Mouse (Mus musculus): Measurements from ENCODE around the gene Cpne2.

Gene Cpne2

DNA sequence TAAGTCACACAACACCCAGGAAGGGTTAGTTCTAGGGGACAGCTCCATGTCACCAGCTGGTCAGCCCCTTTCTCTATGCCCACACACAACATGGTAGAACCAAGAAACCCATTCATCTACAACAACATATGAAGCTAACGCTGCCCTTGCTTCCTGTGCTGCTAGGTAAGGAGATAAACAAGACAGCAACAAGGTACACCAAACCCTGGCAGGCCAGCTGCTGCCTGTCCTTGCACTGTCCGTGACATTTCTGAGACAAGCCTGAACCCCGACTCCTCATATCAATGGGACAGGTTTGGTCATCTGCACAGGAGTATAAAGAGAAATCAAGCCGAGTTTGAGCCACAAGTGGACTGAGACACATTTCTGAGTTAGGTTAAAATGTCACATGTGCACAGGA is 42.4 kb downstream of the Cpne2 start:
- in situ Hi-C loops (cut with MboI, MseI): no loop called here

DNA sequence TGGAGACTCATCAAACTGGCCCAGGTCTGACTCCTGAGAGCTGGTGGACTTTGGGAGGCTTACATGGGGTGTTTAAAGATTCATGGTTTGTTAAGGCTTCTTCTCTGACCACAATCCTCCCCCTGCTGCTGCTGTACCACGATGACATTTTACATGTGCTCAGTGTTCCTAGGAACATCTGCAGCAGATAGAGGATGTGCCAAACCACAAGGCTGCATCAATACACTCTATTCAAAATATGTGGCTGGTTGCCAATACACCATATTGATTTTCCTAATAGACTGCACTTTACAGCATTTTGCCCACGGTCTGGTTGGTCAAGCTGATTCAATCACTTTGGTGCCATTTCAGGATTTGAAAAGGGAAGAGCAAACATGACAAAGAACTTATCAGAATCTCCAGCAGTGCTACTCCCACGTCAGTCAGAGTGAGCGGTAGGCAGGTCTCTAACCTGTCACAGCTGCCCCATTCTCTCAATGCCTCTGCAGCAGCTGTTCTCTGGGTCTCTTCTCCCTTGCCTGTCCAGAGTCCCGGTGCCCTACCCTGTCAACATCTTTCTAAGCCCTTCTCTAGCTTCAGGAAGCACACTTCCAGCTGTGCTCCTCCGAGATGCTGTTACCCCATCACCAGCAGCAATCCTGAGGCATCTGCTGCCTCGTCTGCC is 49.2 kb downstream of the Cpne2 start:
- in situ Hi-C loops (cut with MboI, MseI): no loop called here

DNA sequence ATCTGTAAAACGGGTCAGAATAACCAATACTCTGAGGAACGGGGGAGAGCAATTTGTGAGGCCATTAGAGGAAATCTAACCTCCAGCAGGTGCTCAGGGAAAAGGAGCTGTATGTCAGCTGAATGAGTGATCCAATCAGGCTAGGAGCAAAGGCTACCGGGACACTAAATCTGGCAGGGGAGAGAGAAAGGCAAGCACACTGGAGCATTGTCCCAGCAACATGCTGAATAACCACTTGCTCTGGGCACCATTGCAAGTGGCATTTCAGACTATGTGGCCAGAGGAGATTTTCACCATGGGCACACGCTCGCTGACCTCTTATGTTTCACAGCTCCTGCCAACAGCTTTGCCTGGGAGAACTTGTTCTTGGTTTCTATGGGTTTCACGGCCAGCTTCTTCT is 49.8 kb downstream of the Cpne2 start:
- in situ Hi-C loops (cut with MboI, MseI): no loop called here

DNA sequence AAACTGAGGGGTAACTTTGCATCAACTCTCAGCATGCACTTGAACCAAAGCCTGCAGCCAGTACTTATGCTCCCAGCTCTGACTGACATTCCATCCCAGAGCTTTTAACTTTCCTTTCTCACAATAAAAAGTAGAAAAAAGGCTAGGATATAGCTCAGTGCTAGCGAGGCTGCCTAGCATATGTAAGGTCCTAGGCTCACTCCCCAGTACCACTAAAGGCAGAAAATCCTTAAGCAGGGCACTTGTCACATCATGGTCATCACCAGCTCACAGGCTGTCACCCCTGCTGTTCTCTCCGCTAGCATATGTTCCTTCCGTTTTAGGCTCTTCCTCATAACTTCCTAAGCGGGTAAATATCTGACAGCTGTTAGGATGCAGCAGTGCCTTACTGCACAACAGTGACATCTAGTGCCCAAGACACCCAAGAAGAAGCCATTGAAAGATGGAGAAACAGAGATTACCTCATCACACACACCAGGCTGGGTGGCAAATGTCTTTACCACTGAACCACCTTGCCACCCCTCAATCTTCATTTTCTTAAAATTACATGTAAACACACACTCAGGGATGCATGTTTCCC is 51.5 kb downstream of the Cpne2 start:
- in situ Hi-C loops (cut with MboI, MseI): no loop called here

DNA sequence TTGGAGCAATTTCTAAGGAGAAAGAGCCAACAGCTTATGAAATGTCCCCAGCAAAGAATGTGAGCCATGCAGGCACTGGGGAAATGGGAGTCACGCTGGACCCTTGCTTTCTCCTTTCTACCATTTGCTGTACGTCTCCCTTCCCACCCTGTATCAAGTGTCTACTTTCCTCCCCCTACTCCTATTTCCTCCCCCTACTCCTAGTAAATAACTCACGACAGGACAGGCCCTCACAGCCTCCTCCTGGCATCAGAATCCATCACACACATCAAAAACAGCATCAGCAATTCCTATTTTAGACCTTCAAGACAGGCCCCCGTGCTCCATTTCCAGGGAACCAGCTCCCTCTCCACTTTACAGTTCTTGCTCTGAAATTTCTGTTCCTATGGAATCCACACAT is 58.9 kb downstream of the Cpne2 start:
- in situ Hi-C loops (cut with MboI, MseI): no loop called here

DNA sequence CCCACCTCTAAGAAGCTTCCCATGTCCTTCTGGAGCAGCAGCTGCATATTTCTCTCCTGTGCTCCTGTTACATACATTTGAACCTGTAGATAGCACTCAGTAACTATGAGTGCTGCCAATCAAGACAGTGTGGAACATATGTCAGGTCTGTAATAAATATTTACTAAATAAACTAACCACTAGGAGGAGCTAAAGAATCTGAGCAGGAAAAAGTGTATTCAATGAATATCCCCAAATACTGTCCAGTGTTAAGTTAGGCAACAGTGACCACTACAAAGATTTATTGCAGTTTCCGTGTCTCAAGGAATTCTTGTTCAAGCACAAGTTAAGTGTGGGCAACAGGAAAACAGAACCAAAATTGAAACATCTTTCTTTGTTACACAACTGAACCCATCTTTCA is 61.4 kb downstream of the Cpne2 start:
- in situ Hi-C loops (cut with MboI, MseI): no loop called here

DNA sequence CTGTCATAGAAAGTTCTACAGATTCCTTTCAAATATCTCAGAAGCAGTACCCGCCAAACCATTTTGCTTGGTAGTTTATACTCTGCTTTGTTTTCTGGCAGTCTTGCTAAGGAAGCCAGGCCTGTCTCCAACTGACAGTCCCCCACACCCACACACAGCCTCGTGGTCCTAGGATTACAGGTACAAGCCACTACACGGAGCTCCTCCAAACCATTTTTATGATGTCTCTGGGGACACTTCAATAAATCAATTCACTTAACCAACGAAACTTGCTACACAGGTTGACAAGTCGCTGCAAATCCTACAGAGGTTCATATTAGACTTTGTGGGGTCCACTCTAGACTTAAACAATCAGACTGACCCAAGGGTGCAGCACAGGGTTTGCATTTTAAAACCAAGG is 67.7 kb downstream of the Cpne2 start:
- in situ Hi-C loops (cut with MboI, MseI): no loop called here

DNA sequence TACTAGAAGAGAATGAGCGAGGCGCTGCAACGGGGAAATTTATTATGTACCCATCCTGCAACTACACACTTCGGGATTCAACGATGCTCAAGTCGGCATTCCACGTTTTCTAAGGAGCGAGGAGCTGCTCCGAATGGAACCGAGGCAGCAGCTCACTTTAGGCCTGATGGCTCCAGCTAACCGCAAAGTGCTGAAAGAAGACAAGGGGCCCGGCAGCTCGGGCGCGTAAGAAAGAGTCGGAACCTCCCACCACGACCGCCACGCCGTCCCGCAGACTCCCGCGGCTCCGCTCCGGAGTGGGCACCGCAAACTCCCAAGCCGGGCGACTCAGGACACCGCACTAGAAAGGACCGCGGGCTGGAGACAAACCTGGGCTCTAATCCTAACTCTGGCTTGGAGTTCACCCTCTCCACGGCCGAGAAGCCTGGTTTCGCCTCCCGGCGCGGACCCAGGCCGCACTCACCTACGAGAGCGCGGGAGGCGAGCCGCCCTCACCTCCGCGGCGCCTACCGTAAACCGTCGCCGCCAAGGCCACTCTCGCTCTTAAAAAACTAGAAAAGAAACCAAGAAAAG is 68.3 kb downstream of the Cpne2 start:
- in situ Hi-C loops (cut with MboI, MseI): no loop called here

DNA sequence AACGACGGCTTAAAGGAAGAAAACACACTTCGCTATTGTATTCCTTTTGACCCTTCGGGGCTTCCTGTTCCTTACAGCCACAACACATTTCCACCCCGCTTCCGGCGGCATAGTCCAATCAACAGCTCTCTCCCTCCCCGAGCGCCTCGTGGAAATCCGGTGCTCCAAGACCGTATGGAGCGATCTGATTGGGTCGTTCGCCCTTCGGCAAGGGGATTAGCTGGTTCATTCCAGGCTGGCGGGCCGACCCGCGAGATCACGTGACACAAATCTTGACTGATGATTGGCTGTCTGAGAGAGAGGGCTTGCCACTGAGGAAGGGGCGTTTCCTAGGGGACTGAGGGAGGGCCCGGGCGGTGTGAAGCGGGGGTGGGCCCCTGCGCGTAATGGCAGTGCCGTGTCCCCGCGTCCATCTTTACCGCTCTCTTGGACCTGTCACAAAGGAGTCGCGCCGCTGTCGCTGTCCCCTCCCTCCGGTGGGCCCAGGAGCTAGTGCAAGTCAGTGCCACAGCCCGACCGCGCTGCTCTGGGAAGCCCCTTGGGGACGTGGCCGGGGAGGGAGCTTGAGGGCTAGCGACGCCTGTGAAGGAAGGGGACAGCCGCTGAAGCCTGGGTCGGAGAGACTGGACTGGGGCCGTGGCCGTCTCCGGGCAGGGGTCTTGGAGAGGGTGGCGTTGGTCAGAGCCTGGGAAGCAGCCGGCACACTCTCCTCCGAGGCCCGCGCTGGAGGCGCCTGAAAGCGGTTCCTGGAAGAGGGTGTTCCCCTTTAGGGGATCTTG is 69.0 kb downstream of the Cpne2 start, which contains the start of the genes Rspry1 and Fam192a:
Gene Rspry1, plus strand, starts transcription at position 331 of the 779 bp plus-strand sequence.
Gene Fam192a, minus strand, starts transcription at position 391 of the 779 bp plus-strand sequence.
- in situ Hi-C loops (cut with MboI, MseI): no loop called here

DNA sequence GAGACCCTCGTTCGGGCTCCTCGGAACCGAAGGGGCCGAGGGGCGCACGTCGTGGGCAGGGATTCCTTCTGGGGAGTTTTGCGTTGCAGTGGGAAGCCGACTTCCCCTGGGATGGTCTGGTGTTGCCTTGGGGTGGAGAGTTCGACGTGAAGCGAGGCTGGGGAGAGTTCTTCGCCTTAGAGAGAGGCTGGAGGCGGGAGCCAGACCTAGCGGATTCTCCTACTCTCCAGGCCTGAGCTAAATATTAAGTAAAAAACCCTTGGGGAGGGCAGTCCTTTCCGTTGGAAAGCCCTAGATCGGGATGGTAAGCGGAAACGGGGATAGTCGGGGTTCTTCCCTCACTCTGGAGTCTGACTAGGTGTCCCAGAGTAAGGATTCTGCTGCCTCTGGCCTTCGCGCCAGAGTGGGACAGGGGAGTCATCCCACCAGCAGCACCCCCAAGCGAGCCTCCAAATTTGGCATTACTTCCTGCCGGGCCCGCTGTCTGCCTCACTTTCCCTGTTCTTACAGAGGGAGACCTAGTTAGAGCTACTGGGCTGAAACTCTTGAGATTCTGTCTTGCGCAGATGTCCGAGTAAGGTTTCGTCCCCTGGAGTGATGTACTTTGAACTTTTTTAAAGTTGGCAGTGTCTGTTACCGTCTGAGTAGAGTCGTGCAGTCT is 69.8 kb downstream of the Cpne2 start:
- in situ Hi-C loops (cut with MboI, MseI): no loop called here

DNA sequence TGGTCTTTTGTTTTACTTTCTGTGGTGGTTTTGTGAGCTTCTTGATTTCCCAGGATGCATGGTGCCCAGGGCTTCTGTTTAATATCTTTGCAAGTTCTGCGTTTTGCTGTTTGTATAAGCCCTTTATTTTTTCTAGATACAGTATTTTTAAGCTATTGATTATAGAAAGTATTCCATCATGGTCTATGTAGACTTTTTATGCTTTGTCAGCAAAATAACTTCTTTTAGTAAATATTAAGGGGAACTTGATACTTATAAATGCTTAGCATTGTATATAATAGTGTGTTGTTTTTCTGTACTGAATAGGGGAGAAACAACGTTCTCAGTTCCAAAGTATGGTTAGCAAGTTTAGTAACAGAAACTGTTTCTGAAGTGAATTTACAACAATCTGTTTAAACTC is 71.2 kb downstream of the Cpne2 start:
- in situ Hi-C loops (cut with MboI, MseI): no loop called here

DNA sequence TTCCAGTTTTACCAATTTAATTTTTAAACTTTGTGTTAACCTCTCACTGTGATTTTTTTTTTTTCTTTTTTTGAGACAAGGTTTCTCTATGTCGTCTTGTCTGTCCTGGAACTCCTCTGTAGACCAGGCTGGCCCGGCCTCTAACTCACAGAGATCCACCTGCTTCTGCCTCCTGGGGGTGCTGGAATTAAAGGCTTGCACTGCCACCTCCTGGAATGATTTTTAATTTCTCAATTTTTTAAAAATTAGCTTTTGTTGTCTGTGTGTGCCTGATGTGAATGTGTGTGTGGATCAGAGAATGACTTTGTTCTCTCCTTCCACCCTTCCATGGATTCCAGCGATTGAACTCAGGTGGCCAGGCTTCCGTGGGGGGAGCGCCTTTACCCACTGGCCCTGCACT is 74.3 kb downstream of the Cpne2 start:
- in situ Hi-C loops (cut with MboI, MseI): no loop called here

Data from regulatory T cell (primary cell).